Mouse (Mus musculus) liver, embryonic 16.5 days (tissue): ENCODE data around the gene Lce3c. TPM values are rescaled to one million over a fixed set of nuclear protein-coding genes. Genes with fewer than 3 reads are reported as not detected.

Experiments used
- ATAC-seq: fragments of 200-750 bp; cut with Nextera tagmentation; 2 replicates; pipeline ENCODE4 v1.8.0; 2017; ENCODE audit warnings: low read depth, mild to moderate bottlenecking, moderate number of reproducible peaks, moderate library complexity
- H3K27ac ChIP-seq: fragments of 300-500 bp; sonication (generic); 2 replicates; pipeline ENCODE4 v1.5.1; 2014; ENCODE audit warnings: mild to moderate bottlenecking, low read length
- H3K27me3 ChIP-seq: fragments of 300-500 bp; sonication (generic); 2 replicates; pipeline ENCODE4 v1.6.1; 2014; ENCODE audit warnings: low read depth, low read length, mixed read lengths; ENCODE audit not compliant: control insufficient read depth, insufficient read depth
- H3K36me3 ChIP-seq: fragments of 300-500 bp; sonication (generic); 2 replicates; pipeline ENCODE4 v1.6.1; 2014; ENCODE audit warnings: mild to moderate bottlenecking; ENCODE audit not compliant: control insufficient read depth, insufficient read depth
- H3K4me1 ChIP-seq: fragments of 300-500 bp; sonication (generic); 2 replicates; pipeline ENCODE4 v1.6.1; 2014; ENCODE audit warnings: low read depth, low read length, mixed read lengths; ENCODE audit not compliant: control insufficient read depth
- H3K4me2 ChIP-seq: fragments of 300-500 bp; sonication (generic); 2 replicates; pipeline ENCODE4 v1.6.1; 2014; ENCODE audit warnings: low read depth, low read length, mixed read lengths
- H3K4me3 ChIP-seq: fragments of 300-500 bp; sonication (generic); 2 replicates; pipeline ENCODE4 v1.5.1; 2014; ENCODE audit warnings: low read depth, mild to moderate bottlenecking, low read length
- H3K9ac ChIP-seq: fragments of 300-500 bp; sonication (generic); 2 replicates; pipeline ENCODE4 v1.6.1; 2014; ENCODE audit warnings: low read depth, low read length
- H3K9me3 ChIP-seq: fragments of 300-500 bp; sonication (generic); replicated peaks from 2 replicates; pipeline ENCODE4 v1.6.1; 2016; ENCODE audit warnings: low read length; ENCODE audit not compliant: control insufficient read depth
- WGBS: fragments of 180-500 bp; shearing (Covaris S2); extraction: QIAGEN DNeasy Blood & Tissue Kit; methylation state at CpG from one replicate; pipeline ENCODE4 v1.1.7; 2014; ENCODE audit not compliant: insufficient replicate concordance; 5-methylcytosine and 5-hydroxymethylcytosine counted together
- polyA plus RNA-seq: library from polyadenylated mRNA; unstranded; fragments of >200 nt; fragmentation: Nextera tagmentation; extraction: Ambion mirVana; gene quantifications from 2 replicates; pipeline ENCODE4 v1.2.1, GENCODE M21; 2015

Gene Lce3c
- polyA plus RNA-seq, 1 experiment from 2014 or later, result not detected

DNA sequence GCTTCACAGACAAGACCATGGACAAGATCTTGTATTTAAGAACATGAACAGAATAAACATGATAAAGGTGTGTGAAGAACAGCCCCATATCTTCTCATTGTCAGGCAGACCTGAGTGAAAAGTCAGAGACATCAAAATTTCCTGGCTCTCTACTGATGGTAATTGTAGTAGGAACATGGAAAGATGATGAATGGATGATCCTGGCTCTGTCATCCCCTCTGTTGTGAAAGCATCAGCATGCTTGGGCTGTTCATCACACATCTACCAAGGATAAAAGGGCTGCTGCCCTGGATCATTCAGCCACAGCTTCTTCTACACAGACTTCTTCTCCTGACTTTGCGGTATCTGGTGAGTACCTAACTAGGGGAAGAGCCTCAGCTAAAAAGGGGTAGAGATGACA lies 12.8 kb downstream of the Lce3c start, which contains the start of gene Lce3d:
Gene Lce3d (plus strand): TSS at position 301 of the 400 bp plus-strand sequence.
- no peak within 1 kb of the TSS for H3K9ac ChIP-seq
- no peaks in the 10 kb centered on the region for H3K9me3 ChIP-seq
- H3K4me1 ChIP-seq, result no peaks in the 10 kb centered on the region
- H3K27ac ChIP-seq, result no peak within 1 kb of the TSS
- no peaks in the 10 kb centered on the region for H3K27me3 ChIP-seq
- no peaks in the 10 kb centered on the region for H3K36me3 ChIP-seq
- no peak within 1 kb of the TSS for H3K4me2 ChIP-seq
- ATAC-seq, result no peak
- H3K4me3 ChIP-seq, result no peak within 1 kb of the TSS
- 73% methylated on average over 1 of the region's 1 CpGs for WGBS

DNA sequence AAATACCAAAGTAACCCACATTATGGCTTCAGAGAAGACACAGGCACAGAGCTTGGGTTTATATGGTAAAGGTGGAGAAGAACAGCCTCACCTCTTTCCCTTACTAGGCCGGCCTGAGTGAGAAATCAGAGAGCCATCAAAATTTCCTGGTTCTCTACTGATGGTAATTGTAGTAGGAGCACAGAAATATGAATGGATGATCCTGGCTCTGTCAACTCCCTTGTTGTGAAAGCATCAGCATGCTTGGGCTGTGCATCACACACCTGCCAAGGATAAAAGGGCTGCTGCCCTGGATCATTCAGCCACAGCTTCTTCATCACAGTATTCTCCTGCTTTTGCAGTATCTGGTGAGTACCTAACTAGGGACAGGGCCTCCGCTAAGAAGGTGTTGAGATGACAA lies 22.5 kb downstream of the Lce3c start, which contains the start of gene Lce3e:
Gene Lce3e (plus strand): TSS at position 301 of the 400 bp plus-strand sequence.
- H3K4me1 ChIP-seq, result no peaks in the 10 kb centered on the region
- WGBS, result 54% methylated on average over 2 of the region's 2 CpGs
- no peaks in the 10 kb centered on the region for H3K27me3 ChIP-seq
- ATAC-seq, result no peak
- H3K27ac ChIP-seq, result no peak within 1 kb of the TSS
- no peaks in the 10 kb centered on the region for H3K36me3 ChIP-seq
- H3K9me3 ChIP-seq, result no peaks in the 10 kb centered on the region
- no peak within 1 kb of the TSS for H3K4me2 ChIP-seq
- H3K4me3 ChIP-seq, result no peak within 1 kb of the TSS
- H3K9ac ChIP-seq, result no peak within 1 kb of the TSS

DNA sequence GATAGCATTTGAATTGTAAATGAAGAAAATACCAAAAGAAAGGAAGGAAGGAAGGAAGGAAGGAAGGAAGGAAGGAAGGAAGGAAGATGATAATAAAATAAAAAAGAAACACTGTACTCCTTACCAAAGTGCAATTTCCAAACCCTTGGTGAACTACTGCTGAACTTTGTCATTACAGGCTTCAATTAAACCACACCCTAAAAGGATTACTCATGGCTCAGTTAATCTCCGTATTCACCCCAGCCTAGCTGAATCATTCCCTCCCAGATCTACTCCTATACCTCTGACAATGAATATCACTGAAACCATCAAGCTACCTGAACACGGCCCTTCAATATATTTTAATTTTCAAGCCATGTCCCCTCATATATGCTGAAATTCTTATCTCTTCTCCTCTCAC lies 34.2 kb downstream of the Lce3c start:
- Histone ChIP-seq H3K4me2 (no peak overlapping the region), H3K27ac (no peak overlapping the region), H3K4me3 (no peak overlapping the region), H3K9me3 (no peaks in the 10 kb centered on the region), H3K4me1 (no peaks in the 10 kb centered on the region), H3K27me3 (no peaks in the 10 kb centered on the region), H3K36me3 (no peaks in the 10 kb centered on the region), H3K9ac (no peak overlapping the region)
- no peak for ATAC-seq
- 53% methylated on average over 2 of the region's 2 CpGs for WGBS

DNA sequence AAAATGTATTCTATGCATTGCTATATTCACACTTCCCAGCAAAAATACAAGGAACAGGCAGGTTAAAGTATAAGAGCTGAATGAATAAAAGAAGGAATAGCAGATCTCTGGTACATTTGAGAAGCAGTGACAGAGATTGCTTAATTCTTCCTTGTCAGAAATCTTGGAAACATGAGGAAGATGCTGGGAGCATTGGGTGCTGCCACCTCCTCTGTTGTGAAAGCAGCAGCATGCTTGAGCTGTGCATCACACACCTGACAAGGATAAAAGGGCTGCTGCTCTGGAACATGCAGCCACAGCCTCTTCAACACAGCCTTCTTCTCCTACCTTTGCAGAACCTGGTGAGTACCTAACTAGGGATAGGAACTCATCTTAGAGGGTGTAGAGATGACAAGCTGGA lies 47.6 kb downstream of the Lce3c start, which contains the start of gene Lce3f:
Gene Lce3f (plus strand): TSS at position 301 of the 400 bp plus-strand sequence.
- no peak within 1 kb of the TSS for H3K4me2 ChIP-seq
- H3K27ac ChIP-seq, result no peak within 1 kb of the TSS
- no peaks in the 10 kb centered on the region for H3K27me3 ChIP-seq
- H3K9ac ChIP-seq, result no peak within 1 kb of the TSS
- no peak for ATAC-seq
- H3K4me3 ChIP-seq, result no peak within 1 kb of the TSS
- no peaks in the 10 kb centered on the region for H3K4me1 ChIP-seq
- H3K36me3 ChIP-seq, result no peaks in the 10 kb centered on the region
- no peaks in the 10 kb centered on the region for H3K9me3 ChIP-seq

Other genes with a start within 250 kb of the Lce3c start
- gene Lce1e, start 235.4 kb upstream of the Lce3c start, polyA plus RNA-seq, result not detected in 2 replicates
- not detected in 2 replicates for gene Lce1f, start 224.1 kb upstream of the Lce3c start, polyA plus RNA-seq
- not detected in 2 replicates for gene Gm38119, start 205.4 kb upstream of the Lce3c start, polyA plus RNA-seq
- not detected in 2 replicates for gene Lce1g, start 192.1 kb upstream of the Lce3c start, polyA plus RNA-seq
- gene Lce1h, start 179.4 kb upstream of the Lce3c start, polyA plus RNA-seq, result not detected in 2 replicates
- not detected in 2 replicates for gene Lce1i, start 165.6 kb upstream of the Lce3c start, polyA plus RNA-seq
- not detected in 2 replicates for gene Lce1j, start 154.0 kb upstream of the Lce3c start, polyA plus RNA-seq
- gene Lce1k, start 136.6 kb upstream of the Lce3c start, polyA plus RNA-seq, result not detected in 2 replicates
- gene Kprp, start 117.2 kb upstream of the Lce3c start, polyA plus RNA-seq, result not detected in 2 replicates
- not detected in 2 replicates for gene Lce1l, start 93.2 kb upstream of the Lce3c start, polyA plus RNA-seq
- not detected in 2 replicates for gene 2310050C09Rik, start 74.3 kb upstream of the Lce3c start, polyA plus RNA-seq
- gene Lce3a, start 18.3 kb upstream of the Lce3c start, polyA plus RNA-seq, result not detected in 2 replicates
- not detected in 2 replicates for gene Lce3b, start 11.5 kb upstream of the Lce3c start, polyA plus RNA-seq
- not detected in 2 replicates for gene Lce3d, start 12.9 kb downstream of the Lce3c start, polyA plus RNA-seq
- gene Lce3e, start 22.6 kb downstream of the Lce3c start, polyA plus RNA-seq, result not detected in 2 replicates
- not detected in 2 replicates for gene Lce3f, start 47.7 kb downstream of the Lce3c start, polyA plus RNA-seq
- not detected in 2 replicates for gene Crct1, start 71.2 kb downstream of the Lce3c start, polyA plus RNA-seq
- not detected in 2 replicates for gene Lce1m, start 74.6 kb downstream of the Lce3c start, polyA plus RNA-seq
- not detected in 2 replicates for gene Gm4858, start 124.3 kb downstream of the Lce3c start, polyA plus RNA-seq
- not detected in 2 replicates for gene Crnn, start 200.3 kb downstream of the Lce3c start, polyA plus RNA-seq